Mouse (Mus musculus): ENCODE measurements around the gene Nt5c3b.

The Nt5c3b gene

GRCm38 (mm10) chr11:100379311-100379710, 62.3 kb downstream of the Nt5c3b start:
- DNase-seq (ENCODE audit: low read depth, low spot score): no peak

DNA sequence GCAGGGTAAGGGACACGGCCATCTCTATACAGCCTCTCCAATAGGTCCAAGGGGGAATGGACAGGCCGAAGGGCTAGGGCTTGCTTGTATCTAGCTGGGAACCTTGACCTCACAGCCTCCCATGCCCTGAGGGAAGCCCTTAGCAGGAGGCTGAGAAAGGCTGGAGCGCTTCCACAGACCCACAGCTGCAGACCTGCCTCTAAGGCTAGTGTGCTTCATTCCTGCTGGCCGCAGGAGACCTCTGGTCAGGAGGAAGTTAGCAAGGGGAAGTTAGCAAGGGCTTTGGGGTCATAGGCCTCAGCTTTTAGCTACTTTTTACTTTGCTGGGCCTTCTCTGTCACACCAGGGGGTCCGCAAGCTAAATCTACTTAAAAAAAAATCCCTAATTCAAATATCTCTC, 63.2 kb downstream of the Nt5c3b start:
- DNase-seq (ENCODE audit: low read depth, low spot score): no peak

DNA sequence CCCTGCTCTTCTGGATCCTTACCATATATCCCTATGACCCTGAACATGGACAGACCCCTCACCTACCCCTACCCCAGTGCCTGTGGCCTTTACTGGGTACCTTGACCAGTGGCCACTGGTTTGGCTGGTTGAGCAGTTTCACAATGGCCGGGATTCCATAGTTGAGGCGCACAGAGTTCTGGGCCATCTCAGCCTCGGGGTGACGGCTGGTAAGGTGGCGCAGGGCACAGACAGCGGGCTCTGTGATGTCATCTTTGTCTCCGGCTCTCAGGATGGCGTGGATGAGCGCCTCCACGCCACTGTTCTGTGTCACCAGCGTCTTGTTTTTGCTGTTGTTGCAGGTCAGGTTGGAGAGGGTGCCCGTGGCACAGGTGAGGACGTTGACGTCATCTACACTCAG, 63.6 kb downstream of the Nt5c3b start:
- no peak for DNase-seq (ENCODE audit: low read depth, low spot score)

- DNase-seq (ENCODE audit: low read depth, low spot score): no peak
Observed at GRCm38 (mm10) chr11:100376746-100377389, 64.7 kb downstream of the Nt5c3b start.

- DNase-seq (ENCODE audit: low read depth, low spot score): no peak
Observed at GRCm38 (mm10) chr11:100376005-100376404, 65.6 kb downstream of the Nt5c3b start.

- no peak for DNase-seq (ENCODE audit: low read depth, low spot score)
Observed at GRCm38 (mm10) chr11:100375127-100375526, 66.5 kb downstream of the Nt5c3b start.

Measured in retina, adult 2 months (tissue).